27 mouse cellular contexts compared by ENCODE assay signal in genomic region chr14:49309670-49310069, GRCm38 (mm10).
"Had no signal": no experiment of that assay in that cellular context is flagged by ENCODE, and none has a peak within 500 bp of the region (broad histone marks: within the 10 kb centered on the region; RNA-seq: fewer than 3 reads in every experiment).

No protein-coding gene starts in this region.

- DNase-seq: cerebellum, adult 8-10 months; cerebellum, adult 9-11 months; cerebellum, postnatal 10 days; cerebellum, postnatal 14 days; cerebellum, postnatal 25 days; cerebellum, postnatal 36 days; embryo, embryonic 11 days; forebrain, postnatal 0 days; gastrocnemius, adult 2 months; gastrocnemius, postnatal 10 days; gastrocnemius, postnatal 14 days; gastrocnemius, postnatal 25 days; gastrocnemius, postnatal 36 days; heart, adult 11 months; heart, adult 18-20 months; heart, adult 2 months had no signal

- H3K9me3 ChIP-seq: embryonic facial prominence, embryonic 10.5 days; embryonic facial prominence, embryonic 12.5 days; embryonic facial prominence, embryonic 13.5 days; embryonic facial prominence, embryonic 15.5 days; forebrain, embryonic 10.5 days; forebrain, embryonic 12.5 days; forebrain, embryonic 13.5 days; forebrain, embryonic 15.5 days had no signal

- H3K4me3 ChIP-seq: embryonic facial prominence, embryonic 10.5 days; embryonic facial prominence, embryonic 12.5 days; embryonic facial prominence, embryonic 13.5 days; embryonic facial prominence, embryonic 15.5 days; erythroblast, embryonic 14.5 days; forebrain, embryonic 10.5 days; forebrain, embryonic 12.5 days; forebrain, embryonic 13.5 days; forebrain, embryonic 15.5 days; gastrocnemius, adult 2 months; heart, adult 2 months had no signal

- H3K9ac ChIP-seq: embryonic facial prominence, embryonic 12.5 days; embryonic facial prominence, embryonic 13.5 days; embryonic facial prominence, embryonic 15.5 days; forebrain, embryonic 12.5 days; forebrain, embryonic 13.5 days; forebrain, embryonic 15.5 days; forebrain, postnatal 0 days had no signal

- H3K36me3 ChIP-seq: embryonic facial prominence, embryonic 10.5 days; embryonic facial prominence, embryonic 12.5 days; embryonic facial prominence, embryonic 13.5 days; embryonic facial prominence, embryonic 15.5 days; forebrain, embryonic 10.5 days; forebrain, embryonic 12.5 days; forebrain, embryonic 15.5 days had no signal

- H3K27ac ChIP-seq: embryonic facial prominence, embryonic 10.5 days; embryonic facial prominence, embryonic 12.5 days; embryonic facial prominence, embryonic 13.5 days; embryonic facial prominence, embryonic 15.5 days; forebrain, embryonic 10.5 days; forebrain, embryonic 12.5 days; forebrain, embryonic 13.5 days; gastrocnemius, adult 2 months; heart, adult 2 months had no signal

- H3K27me3 ChIP-seq: embryonic facial prominence, embryonic 12.5 days; embryonic facial prominence, embryonic 13.5 days; embryonic facial prominence, embryonic 15.5 days; forebrain, embryonic 12.5 days; forebrain, embryonic 13.5 days; forebrain, embryonic 15.5 days had no signal

- H3K4me2 ChIP-seq: embryonic facial prominence, embryonic 12.5 days; embryonic facial prominence, embryonic 13.5 days; embryonic facial prominence, embryonic 15.5 days; forebrain, embryonic 12.5 days; forebrain, embryonic 13.5 days; forebrain, embryonic 15.5 days had no signal

- H3K4me1 ChIP-seq: embryonic facial prominence, embryonic 12.5 days; embryonic facial prominence, embryonic 13.5 days; embryonic facial prominence, embryonic 15.5 days had no signal

- ATAC-seq: forebrain, embryonic 13.5 days; forebrain, embryonic 14.5 days; forebrain, embryonic 15.5 days; forebrain, embryonic 16.5 days; forebrain, postnatal 0 days had no signal
